Mouse (Mus musculus) midbrain, postnatal 0 days (tissue): ENCODE measurements around the gene Tns1. TPM values are rescaled to one million over a fixed set of nuclear protein-coding genes. Genes with fewer than 3 reads are reported as not detected.

Experiments
- ATAC-seq: fragments of 200-750 bp; cut with Nextera tagmentation; 2 replicates; pipeline ENCODE4 v1.8.0; 2017; ENCODE audit warnings: moderate number of reproducible peaks, mild to moderate bottlenecking, moderate TSS enrichment, moderate library complexity; ENCODE audit not compliant: low FRiP score
- DNase-seq: peaks from one replicate; pipeline ENCODE4 v3.0.0-alpha.2; 2015; ENCODE audit warnings: low spot score
- H3K27ac ChIP-seq: fragments of 300-500 bp; sonication (generic); 2 replicates; pipeline ENCODE4 v1.5.1; 2014; ENCODE audit warnings: low read depth, mild to moderate bottlenecking, low read length, mixed read lengths
- H3K27me3 ChIP-seq: fragments of 300-500 bp; sonication (generic); 2 replicates; pipeline ENCODE4 v1.6.1; 2014; ENCODE audit warnings: low read length, control low read depth, mixed read lengths; ENCODE audit not compliant: insufficient read depth
- H3K36me3 ChIP-seq: fragments of 300-500 bp; sonication (generic); 2 replicates; pipeline ENCODE4 v1.6.1; 2014; ENCODE audit warnings: low read length, control low read depth, mixed read lengths; ENCODE audit not compliant: insufficient read depth
- H3K4me1 ChIP-seq: fragments of 300-500 bp; sonication (generic); 2 replicates; pipeline ENCODE4 v1.6.1; 2014; ENCODE audit warnings: mild to moderate bottlenecking, control low read depth, antibody characterized with exemption, low read length, mixed read lengths; ENCODE audit not compliant: insufficient read depth
- H3K4me2 ChIP-seq: fragments of 300-500 bp; sonication (generic); 2 replicates; pipeline ENCODE4 v1.6.1; 2014; ENCODE audit warnings: low read depth, mild to moderate bottlenecking, low read length, mixed read lengths; ENCODE audit not compliant: poor library complexity, severe bottlenecking
- H3K4me3 ChIP-seq: fragments of 300-500 bp; sonication (generic); 2 replicates; pipeline ENCODE4 v1.5.1; 2014; ENCODE audit warnings: low read depth, mild to moderate bottlenecking, low read length, moderate library complexity
- H3K9ac ChIP-seq: fragments of 300-500 bp; sonication (generic); replicated peaks from 2 replicates; pipeline ENCODE4 v1.6.1; 2014; ENCODE audit warnings: mild to moderate bottlenecking, low read length, moderate library complexity, mixed read lengths; ENCODE audit not compliant: poor library complexity, severe bottlenecking
- H3K9me3 ChIP-seq: fragments of 300-500 bp; sonication (generic); 2 replicates; pipeline ENCODE4 v1.6.1; 2016; ENCODE audit warnings: low read length, control low read depth
- CTCF ChIP-seq: IDR thresholded peaks from 2 replicates; pipeline ENCODE4 v1.5.1; 2016; ENCODE audit warnings: antibody characterized with exemption, mild to moderate bottlenecking
- WGBS: fragments of 180-500 bp; shearing (Covaris S2); extraction: QIAGEN DNeasy Blood & Tissue Kit; methylation state at CpG from one replicate; pipeline ENCODE4 v1.1.7; 2014; 5-methylcytosine and 5-hydroxymethylcytosine counted together
- polyA plus RNA-seq: library from polyadenylated mRNA; unstranded; fragments of >200 nt; fragmentation: Nextera tagmentation; extraction: Ambion mirVana; gene quantifications from 2 replicates; pipeline ENCODE4 v1.2.1, GENCODE M21; 2015
- total RNA-seq: library from RNA; depleted of rRNA; stranded (reverse); fragments of >200 nt; gene quantifications from 2 replicates; pipeline ENCODE4 v1.2.3, GENCODE M21; 2014

Tns1 gene
- total and polyA plus RNA-seq, 2 experiments from 2014 or later, result 9.8 to 31.5 TPM

GRCm38 (mm10) chr1:73912466-73912865 is 211.8 kb downstream of the Tns1 start:
- Histone ChIP-seq H3K4me1 (no peaks in the 10 kb centered on the region; the same call in 1 of the 2 replicates), H3K36me3 (0 out of 2 replicates have a peak, but pooled peaks cover 1% of the 10 kb centered on the region), H3K9me3 (no peaks in the 10 kb centered on the region), H3K27ac (no peak overlapping the region), H3K4me2 (no peak overlapping the region), H3K27me3 (no peaks in the 10 kb centered on the region), H3K4me3 (no peak overlapping the region), H3K9ac (no peak overlapping the region)
- ATAC-seq, result no peak
- peak; percentile 40 for DNase-seq
- no peak for TF ChIP-seq CTCF
- 67% methylated on average over 10 of the region's 10 CpGs for WGBS

GRCm38 (mm10) chr1:73911981-73912380 is 212.3 kb downstream of the Tns1 start:
- no peaks in the 10 kb centered on the region for H3K36me3 ChIP-seq
- no peak overlapping the region for H3K4me2 ChIP-seq
- no peaks in the 10 kb centered on the region for H3K9me3 ChIP-seq
- TF ChIP-seq CTCF, result no peak
- no peak overlapping the region for H3K27ac ChIP-seq
- DNase-seq (no peak), ATAC-seq (no peak)
- H3K27me3 ChIP-seq, result no peaks in the 10 kb centered on the region
- WGBS, result 85% methylated on average over 8 of the region's 8 CpGs
- H3K4me1 ChIP-seq, result no peaks in the 10 kb centered on the region; the same call in 1 of the 2 replicates
- no peak overlapping the region for H3K4me3 ChIP-seq
- no peak overlapping the region for H3K9ac ChIP-seq

- H3K27me3 ChIP-seq, result no peaks in the 10 kb centered on the region
- H3K9me3 ChIP-seq, result no peaks in the 10 kb centered on the region
- DNase-seq (no peak), ATAC-seq (no peak)
- H3K9ac ChIP-seq, result no peak overlapping the region
- H3K4me3 ChIP-seq, result no peak overlapping the region
- no peaks in the 10 kb centered on the region for H3K36me3 ChIP-seq
- H3K4me2 ChIP-seq, result no peak overlapping the region
- no peaks in the 10 kb centered on the region; the same call in 1 of the 2 replicates for H3K4me1 ChIP-seq
- H3K27ac ChIP-seq, result no peak overlapping the region
- no peak for TF ChIP-seq CTCF
- WGBS, result 90% methylated on average over 8 of the region's 8 CpGs
These were observed 213.5 kb downstream of the Tns1 start for GRCm38 (mm10) chr1:73910701-73911100.

DNA sequence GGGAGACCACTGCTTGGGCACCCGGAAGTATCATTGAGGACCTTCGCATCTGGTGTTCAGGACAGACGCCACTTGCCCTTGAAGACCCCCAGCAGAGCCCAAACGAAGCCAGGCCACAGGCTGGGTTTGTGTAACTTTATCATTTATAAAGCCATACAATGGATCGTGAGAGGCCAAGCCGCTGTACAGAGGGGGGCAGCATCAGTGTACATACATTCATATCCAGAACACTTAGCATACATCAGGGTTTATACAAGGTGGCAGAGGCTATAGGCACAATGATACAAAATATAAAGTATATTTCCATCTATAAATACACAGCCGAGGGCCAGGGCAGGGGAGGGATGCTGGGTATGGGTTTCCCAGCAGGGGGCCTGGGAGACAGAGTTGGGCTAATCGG is 214.1 kb downstream of the Tns1 start:
- Histone ChIP-seq H3K4me2 (no peak overlapping the region), H3K27me3 (no peaks in the 10 kb centered on the region), H3K36me3 (no peaks in the 10 kb centered on the region), H3K9me3 (no peaks in the 10 kb centered on the region), H3K27ac (no peak overlapping the region), H3K4me1 (no peaks in the 10 kb centered on the region; the same call in 1 of the 2 replicates), H3K4me3 (no peak overlapping the region), H3K9ac (no peak overlapping the region)
- ATAC-seq (no peak), DNase-seq (no peak)
- WGBS, result 82% methylated on average over 8 of the region's 8 CpGs
- no peak for TF ChIP-seq CTCF

- no peaks in the 10 kb centered on the region for H3K36me3 ChIP-seq
- no peak for TF ChIP-seq CTCF
- H3K27ac ChIP-seq, result no peak overlapping the region
- WGBS, result 71% methylated on average over 2 of the region's 2 CpGs
- H3K27me3 ChIP-seq, result no peaks in the 10 kb centered on the region
- H3K4me2 ChIP-seq, result no peak overlapping the region
- DNase-seq, result no peak
- H3K4me3 ChIP-seq, result no peak overlapping the region
- ATAC-seq, result no peak
- H3K9me3 ChIP-seq, result no peaks in the 10 kb centered on the region
- H3K9ac ChIP-seq, result no peak overlapping the region
- no peaks in the 10 kb centered on the region for H3K4me1 ChIP-seq
These were observed 214.9 kb downstream of the Tns1 start for GRCm38 (mm10) chr1:73909191-73909983.
